Mouse (Mus musculus): Measurements from ENCODE around the gene Tmem37. TPM values are rescaled to one million over a fixed set of nuclear protein-coding genes. Genes with fewer than 3 reads are reported as not detected.

Gene Tmem37
- 6.8 TPM in 2 replicates for polyA plus RNA-seq (2016; fragmentation: Nextera tagmentation; extraction: Ambion mirVana)

- ATAC-seq (ENCODE audit: low FRiP score, low read depth) = peak; percentile 64
- 2% methylated on average over 40 of the region's 40 CpGs for WGBS
- peak within 1 kb of the TSS; percentile 36 for H3K4me3 ChIP-seq
- H3K27me3 ChIP-seq (replicated peaks) = peaks cover 18% of the 10 kb centered on the region
- no peaks in the 10 kb centered on the region for H3K36me3 ChIP-seq
- no peaks in the 10 kb centered on the region for H3K9me3 ChIP-seq
- H3K9ac ChIP-seq = peak within 1 kb of the TSS; percentile 55; the same call in 1 of the 2 replicates
- H3K4me2 ChIP-seq (replicated peaks) = peak within 1 kb of the TSS; percentile 88
- peaks cover 12% of the 10 kb centered on the region for H3K4me1 ChIP-seq
- H3K27ac ChIP-seq = no peak within 1 kb of the TSS
Measured at GRCm38 (mm10) chr1:120073519-120074306, at the start of gene Tmem37. Gene Tmem37 (minus strand): TSS chr1:120074074.

- H3K4me2 ChIP-seq (replicated peaks) = no peak overlapping the region
- WGBS = 92% methylated on average over 8 of the region's 8 CpGs
- no peak for ATAC-seq (ENCODE audit: low FRiP score, low read depth)
- H3K4me3 ChIP-seq = no peak overlapping the region
- H3K27ac ChIP-seq = no peak overlapping the region
- no peaks in the 10 kb centered on the region for H3K27me3 ChIP-seq (replicated peaks)
- H3K36me3 ChIP-seq = no peaks in the 10 kb centered on the region
- no peaks in the 10 kb centered on the region for H3K9me3 ChIP-seq
- H3K9ac ChIP-seq = no peak overlapping the region; the same call in 1 of the 2 replicates
- peaks cover 23% of the 10 kb centered on the region for H3K4me1 ChIP-seq
Measured at GRCm38 (mm10) chr1:120122634-120123383, 48.9 kb upstream of the Tmem37 start.

GRCm38 (mm10) chr1:120121930-120122530 is 48.2 kb upstream of the Tmem37 start:
- H3K9ac ChIP-seq = peak overlapping the region; percentile 49
- 91% methylated on average over 9 of the region's 9 CpGs for WGBS
- H3K4me3 ChIP-seq = peak overlapping the region; percentile 59
- no peaks in the 10 kb centered on the region for H3K9me3 ChIP-seq
- peaks cover 25% of the 10 kb centered on the region for H3K4me1 ChIP-seq
- H3K36me3 ChIP-seq = no peaks in the 10 kb centered on the region
- no peak overlapping the region for H3K27ac ChIP-seq
- H3K4me2 ChIP-seq (replicated peaks) = peak overlapping the region; percentile 85
- ATAC-seq (ENCODE audit: low FRiP score, low read depth) = no peak
- no peaks in the 10 kb centered on the region for H3K27me3 ChIP-seq (replicated peaks)

GRCm38 (mm10) chr1:120120969-120121811 is 47.3 kb upstream of the Tmem37 start, which contains the start of the genes Dbi and 3110009E18Rik:
Gene Dbi (minus strand): TSS chr1:120121078.
Gene 3110009E18Rik (plus strand): TSS chr1:120121187.
- WGBS = 2% methylated on average over 52 of the region's 52 CpGs
- H3K9me3 ChIP-seq = no peaks in the 10 kb centered on the region
- H3K4me3 ChIP-seq = peak within 1 kb of the TSS; percentile 59
- ATAC-seq (ENCODE audit: low FRiP score, low read depth) = peak; percentile 90
- peaks cover 28% of the 10 kb centered on the region for H3K4me1 ChIP-seq
- peak within 1 kb of the TSS; percentile 74 for H3K9ac ChIP-seq
- peak within 1 kb of the TSS; percentile 65; the same call in 1 of the 2 replicates for H3K27ac ChIP-seq
- H3K27me3 ChIP-seq (replicated peaks) = no peaks in the 10 kb centered on the region
- H3K36me3 ChIP-seq = peaks cover 2% of the 10 kb centered on the region
- peak within 1 kb of the TSS; percentile 85 for H3K4me2 ChIP-seq (replicated peaks)

GRCm38 (mm10) chr1:120120141-120120968 is 46.5 kb upstream of the Tmem37 start:
- Histone ChIP-seq H3K9ac (peak overlapping the region; percentile 74), H3K4me1 (peaks cover 32% of the 10 kb centered on the region), H3K9me3 (no peaks in the 10 kb centered on the region), H3K4me2 (replicated peaks) (peak overlapping the region; percentile 85), H3K36me3 (peaks cover 10% of the 10 kb centered on the region), H3K4me3 (peak overlapping the region; percentile 59), H3K27me3 (replicated peaks) (no peaks in the 10 kb centered on the region), H3K27ac (0 out of 2 replicates have a peak overlapping the region, but pooled peaks have one; percentile 46)
- ATAC-seq (ENCODE audit: low FRiP score, low read depth) = peak; percentile 57
- WGBS = 5% methylated on average over 24 of the region's 24 CpGs

- peak overlapping the region; percentile 74 for H3K9ac ChIP-seq
- 0 out of 2 replicates have a peak, but pooled peaks cover 4% of the 10 kb centered on the region for H3K9me3 ChIP-seq
- H3K27me3 ChIP-seq (replicated peaks) = no peaks in the 10 kb centered on the region
- peak overlapping the region; percentile 85 for H3K4me2 ChIP-seq (replicated peaks)
- no peak for ATAC-seq (ENCODE audit: low FRiP score, low read depth)
- peaks cover 32% of the 10 kb centered on the region for H3K4me1 ChIP-seq
- no peak overlapping the region for H3K27ac ChIP-seq
- peaks cover 20% of the 10 kb centered on the region for H3K36me3 ChIP-seq
- 92% methylated on average over 4 of the region's 4 CpGs for WGBS
- peak overlapping the region; percentile 59 for H3K4me3 ChIP-seq
Measured at GRCm38 (mm10) chr1:120119389-120119788, 45.5 kb upstream of the Tmem37 start.

- Histone ChIP-seq H3K9ac (peak overlapping the region; percentile 74; the same call in 1 of the 2 replicates), H3K4me1 (peaks cover 32% of the 10 kb centered on the region), H3K4me3 (peak overlapping the region; percentile 59), H3K4me2 (replicated peaks) (peak overlapping the region; percentile 85), H3K27me3 (replicated peaks) (no peaks in the 10 kb centered on the region), H3K9me3 (0 out of 2 replicates have a peak, but pooled peaks cover 7% of the 10 kb centered on the region), H3K36me3 (peaks cover 25% of the 10 kb centered on the region), H3K27ac (no peak overlapping the region)
- WGBS = 78% methylated on average over 2 of the region's 2 CpGs
- ATAC-seq (ENCODE audit: low FRiP score, low read depth) = no peak
Measured at GRCm38 (mm10) chr1:120118854-120119253, 45.0 kb upstream of the Tmem37 start.

- peak overlapping the region; percentile 57 for H3K27ac ChIP-seq
- peaks cover 42% of the 10 kb centered on the region for H3K36me3 ChIP-seq
- WGBS = 73% methylated on average over 11 of the region's 11 CpGs
- H3K9me3 ChIP-seq = 0 out of 2 replicates have a peak, but pooled peaks cover 7% of the 10 kb centered on the region
- H3K4me2 ChIP-seq (replicated peaks) = 0 out of 2 replicates have a peak overlapping the region, but pooled peaks have one; percentile 9
- H3K9ac ChIP-seq = no peak overlapping the region
- peaks cover 32% of the 10 kb centered on the region for H3K4me1 ChIP-seq
- ATAC-seq (ENCODE audit: low FRiP score, low read depth) = no peak
- H3K27me3 ChIP-seq (replicated peaks) = no peaks in the 10 kb centered on the region
- no peak overlapping the region for H3K4me3 ChIP-seq
Measured at GRCm38 (mm10) chr1:120116106-120116505, 42.2 kb upstream of the Tmem37 start.

- 0 out of 2 replicates have a peak, but pooled peaks cover 7% of the 10 kb centered on the region for H3K9me3 ChIP-seq
- WGBS = 40% methylated on average over 9 of the region's 9 CpGs
- no peak overlapping the region for H3K9ac ChIP-seq
- no peaks in the 10 kb centered on the region for H3K27me3 ChIP-seq (replicated peaks)
- peaks cover 32% of the 10 kb centered on the region for H3K4me1 ChIP-seq
- H3K4me2 ChIP-seq (replicated peaks) = 0 out of 2 replicates have a peak overlapping the region, but pooled peaks have one; percentile 9
- peak overlapping the region; percentile 59; the same call in 1 of the 2 replicates for H3K27ac ChIP-seq
- H3K4me3 ChIP-seq = no peak overlapping the region
- H3K36me3 ChIP-seq = peaks cover 42% of the 10 kb centered on the region
- peak; percentile 55 for ATAC-seq (ENCODE audit: low FRiP score, low read depth)
Measured at GRCm38 (mm10) chr1:120115671-120116081, 41.8 kb upstream of the Tmem37 start.

Measured in neural tube, embryonic 12.5 days (tissue).